Mouse (Mus musculus) lung, postnatal 0 days (tissue): ENCODE data around the gene Acsf3. TPM values are rescaled to one million over a fixed set of nuclear protein-coding genes. Genes with fewer than 3 reads are reported as not detected.

Experiments
- ATAC-seq: fragments of 200-750 bp; cut with Nextera tagmentation; 2 replicates; pipeline ENCODE4 v1.8.0; 2017; ENCODE audit warnings: moderate library complexity
- DNase-seq: peaks from one replicate; pipeline ENCODE4 v3.0.0-alpha.2; 2016; ENCODE audit warnings: low spot score
- H3K27ac ChIP-seq: fragments of 300-500 bp; sonication (generic); 2 replicates; pipeline ENCODE4 v1.5.1; 2014; ENCODE audit warnings: antibody characterized with exemption, mild to moderate bottlenecking, low read length, mixed read lengths
- H3K27me3 ChIP-seq: fragments of 300-500 bp; sonication (generic); replicated peaks from 2 replicates; pipeline ENCODE4 v1.6.1; 2014; ENCODE audit warnings: low read length, mixed read lengths; ENCODE audit not compliant: insufficient read depth
- H3K36me3 ChIP-seq: fragments of 300-500 bp; sonication (generic); 2 replicates; pipeline ENCODE4 v1.6.1; 2014; ENCODE audit warnings: low read length, mixed read lengths; ENCODE audit not compliant: insufficient read depth
- H3K4me1 ChIP-seq: fragments of 300-500 bp; sonication (generic); 2 replicates; pipeline ENCODE4 v1.6.1; 2014; ENCODE audit warnings: antibody characterized with exemption, low read depth, low read length, mixed read lengths; ENCODE audit not compliant: insufficient read depth
- H3K4me2 ChIP-seq: fragments of 300-500 bp; sonication (generic); replicated peaks from 2 replicates; pipeline ENCODE4 v1.6.1; 2014; ENCODE audit warnings: low read depth, mild to moderate bottlenecking, low read length, moderate library complexity, mixed read lengths
- H3K4me3 ChIP-seq: fragments of 300-500 bp; sonication (generic); 2 replicates; pipeline ENCODE4 v1.5.1; 2014; ENCODE audit warnings: low read depth, low read length
- H3K9ac ChIP-seq: fragments of 300-500 bp; sonication (generic); replicated peaks from 2 replicates; pipeline ENCODE4 v1.6.1; 2014; ENCODE audit warnings: low read depth, mild to moderate bottlenecking
- H3K9me3 ChIP-seq: fragments of 300-500 bp; sonication (generic); 2 replicates; pipeline ENCODE4 v1.6.1; 2016; ENCODE audit warnings: low read length, mixed read lengths
- CTCF ChIP-seq: IDR thresholded peaks from 2 replicates; pipeline ENCODE4 v1.5.1; 2016; ENCODE audit warnings: antibody characterized with exemption, mild to moderate bottlenecking
- EP300 ChIP-seq: IDR thresholded peaks from 2 replicates; pipeline ENCODE4 v1.6.1; 2016; ENCODE audit warnings: antibody characterized with exemption, mild to moderate bottlenecking, control low read depth
- WGBS: fragments of 180-500 bp; shearing (Covaris S2); extraction: QIAGEN DNeasy Blood & Tissue Kit; methylation state at CpG from one replicate; pipeline ENCODE4 v1.1.7; 2014; 5-methylcytosine and 5-hydroxymethylcytosine counted together
- polyA plus RNA-seq: library from polyadenylated mRNA; unstranded; fragments of >200 nt; fragmentation: Nextera tagmentation; extraction: Ambion mirVana; gene quantifications from 2 replicates; pipeline ENCODE4 v1.2.1, GENCODE M21; 2015

Acsf3 gene
- polyA plus RNA-seq, 1 experiment from 2014 or later, result 10.9 TPM

GRCm38 (mm10) chr8:122736623-122737022, 38.7 kb upstream of the Acsf3 start:
- H3K27me3 ChIP-seq, result 0 out of 2 replicates have a peak, but pooled peaks cover 3% of the 10 kb centered on the region
- DNase-seq, result no peak
- no peaks in the 10 kb centered on the region for H3K9me3 ChIP-seq
- no peak overlapping the region for H3K27ac ChIP-seq
- H3K4me3 ChIP-seq, result no peak overlapping the region
- 86% methylated on average over 11 of the region's 11 CpGs for WGBS
- ATAC-seq, result no peak
- no peaks in the 10 kb centered on the region for H3K36me3 ChIP-seq
- H3K9ac ChIP-seq, result no peak overlapping the region
- no peaks in the 10 kb centered on the region for H3K4me1 ChIP-seq
- no peak overlapping the region for H3K4me2 ChIP-seq
- TF ChIP-seq EP300 (no peak), CTCF (no peak)

- Histone ChIP-seq H3K4me3 (no peak overlapping the region), H3K9me3 (no peaks in the 10 kb centered on the region), H3K4me1 (no peaks in the 10 kb centered on the region), H3K27me3 (peaks cover 3% of the 10 kb centered on the region; the same call in 1 of the 2 replicates), H3K9ac (no peak overlapping the region), H3K36me3 (no peaks in the 10 kb centered on the region), H3K27ac (no peak overlapping the region), H3K4me2 (no peak overlapping the region)
- TF ChIP-seq EP300 (no peak), CTCF (no peak)
- WGBS, result 34% methylated on average over 4 of the region's 4 CpGs
- peak; percentile 23 for DNase-seq
- ATAC-seq, result no peak
Observed at GRCm38 (mm10) chr8:122737071-122737470, 38.2 kb upstream of the Acsf3 start.

GRCm38 (mm10) chr8:122737886-122738285, 37.4 kb upstream of the Acsf3 start:
- no peak overlapping the region for H3K27ac ChIP-seq
- peaks cover 3% of the 10 kb centered on the region; the same call in 1 of the 2 replicates for H3K27me3 ChIP-seq
- no peak for ATAC-seq
- no peaks in the 10 kb centered on the region for H3K4me1 ChIP-seq
- no peak overlapping the region for H3K9ac ChIP-seq
- no peak for DNase-seq
- H3K9me3 ChIP-seq, result no peaks in the 10 kb centered on the region
- no peak overlapping the region for H3K4me3 ChIP-seq
- no peaks in the 10 kb centered on the region for H3K36me3 ChIP-seq
- TF ChIP-seq EP300, result no peak
- no peak for TF ChIP-seq CTCF
- no peak overlapping the region for H3K4me2 ChIP-seq
- 84% methylated on average over 6 of the region's 6 CpGs for WGBS

GRCm38 (mm10) chr8:122739102-122739725, 36.1 kb upstream of the Acsf3 start:
- TF ChIP-seq CTCF (no peak), EP300 (no peak)
- Histone ChIP-seq H3K27ac (no peak overlapping the region), H3K9me3 (no peaks in the 10 kb centered on the region), H3K9ac (no peak overlapping the region), H3K4me2 (no peak overlapping the region), H3K4me1 (no peaks in the 10 kb centered on the region), H3K36me3 (no peaks in the 10 kb centered on the region), H3K27me3 (no peaks in the 10 kb centered on the region; the same call in 1 of the 2 replicates), H3K4me3 (no peak overlapping the region)
- DNase-seq (no peak), ATAC-seq (no peak)
- WGBS, result 17% methylated on average over 10 of the region's 11 CpGs

GRCm38 (mm10) chr8:122742471-122742870, 32.8 kb upstream of the Acsf3 start:
- no peak overlapping the region for H3K27ac ChIP-seq
- no peak for DNase-seq
- WGBS, result 29% methylated on average over 19 of the region's 19 CpGs
- H3K4me3 ChIP-seq, result no peak overlapping the region
- H3K4me1 ChIP-seq, result no peaks in the 10 kb centered on the region
- TF ChIP-seq EP300 (no peak), CTCF (no peak)
- H3K9ac ChIP-seq, result no peak overlapping the region
- no peak overlapping the region for H3K4me2 ChIP-seq
- no peak for ATAC-seq
- H3K36me3 ChIP-seq, result no peaks in the 10 kb centered on the region
- peaks cover 9% of the 10 kb centered on the region; the same call in 1 of the 2 replicates for H3K27me3 ChIP-seq
- H3K9me3 ChIP-seq, result no peaks in the 10 kb centered on the region

GRCm38 (mm10) chr8:122745022-122745749, 30.1 kb upstream of the Acsf3 start:
- TF ChIP-seq CTCF (no peak), EP300 (no peak)
- Histone ChIP-seq H3K4me2 (no peak overlapping the region), H3K36me3 (no peaks in the 10 kb centered on the region), H3K27ac (no peak overlapping the region), H3K4me1 (no peaks in the 10 kb centered on the region), H3K27me3 (peaks cover 9% of the 10 kb centered on the region; the same call in 1 of the 2 replicates), H3K4me3 (no peak overlapping the region), H3K9me3 (no peaks in the 10 kb centered on the region), H3K9ac (no peak overlapping the region)
- 29% methylated on average over 17 of the region's 17 CpGs for WGBS
- DNase-seq (no peak), ATAC-seq (no peak)
